In the genomic region with DNA sequence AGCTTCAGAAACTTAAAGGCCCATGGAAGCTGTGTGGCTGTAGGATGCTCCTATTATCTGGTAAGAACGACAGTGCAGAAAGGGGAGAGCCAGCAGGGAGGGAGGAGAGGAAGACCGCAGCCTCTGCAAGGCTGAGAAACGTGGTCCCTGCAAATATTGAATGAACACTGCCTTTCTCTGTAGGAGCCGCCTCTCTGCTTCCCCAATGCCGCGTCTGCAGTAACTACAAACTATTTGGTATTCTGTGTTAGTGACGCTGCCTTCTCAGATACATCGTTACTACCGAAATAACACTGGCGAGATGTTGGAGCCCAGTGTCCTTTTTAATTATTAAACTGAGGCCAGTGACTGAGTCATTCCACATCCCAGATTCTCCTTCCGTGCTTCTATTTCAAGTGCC, we compare ENCODE assay signal across 13 mouse cellular contexts.
DNase-seq lines count a peak whose midpoint lies in the region; ATAC-seq lines count a peak whose summit lies in the region.
"Had no signal": no experiment of that assay in that cellular context is flagged by ENCODE, and none has a peak within 500 bp of the region (broad histone marks: within the 10 kb centered on the region; RNA-seq: fewer than 3 reads in every experiment).

No protein-coding gene starts in this region.

- H3K4me1 ChIP-seq in embryonic facial prominence, embryonic 13.5 days, result peaks cover 8% of the 10 kb centered on the region
- H3K4me1 ChIP-seq in embryonic facial prominence, embryonic 10.5 days, result peaks cover 12% of the 10 kb centered on the region
- peaks cover 11% of the 10 kb centered on the region for H3K4me1 ChIP-seq in hindbrain, embryonic 13.5 days (replicated peaks)
- H3K4me1 ChIP-seq in hindbrain, embryonic 10.5 days (replicated peaks), result peaks cover 13% of the 10 kb centered on the region; the same call in 1 of the 2 replicates
- peaks cover 4% of the 10 kb centered on the region; the same call in 1 of the 2 replicates for H3K4me1 ChIP-seq in lung, embryonic 16.5 days (replicated peaks; ENCODE audit: control insufficient read depth, insufficient read depth, low read length)
- H3K4me1 ChIP-seq in midbrain, embryonic 16.5 days (ENCODE audit: control insufficient read depth, insufficient read depth, low read length), result no peaks in the 10 kb centered on the region

- DNase-seq in embryonic facial prominence, embryonic 10.5 days (ENCODE audit: low spot score), result no peak
- no peak for DNase-seq in hindbrain, embryonic 10.5 days (ENCODE audit: low spot score)
- DNase-seq in lung, postnatal 36 days, result no peak
- DNase-seq in liver, result no peak
- DNase-seq: adrenal gland, postnatal 10 days; cerebellum, postnatal 36 days; kidney, postnatal 10 days; layer of hippocampus, postnatal 36 days; thymus, adult 2 months had no signal

- H3K9me3 ChIP-seq in embryonic facial prominence, embryonic 13.5 days, result no peaks in the 10 kb centered on the region
- H3K9me3 ChIP-seq in embryonic facial prominence, embryonic 10.5 days, result no peaks in the 10 kb centered on the region
- no peaks in the 10 kb centered on the region for H3K9me3 ChIP-seq in hindbrain, embryonic 13.5 days
- no peaks in the 10 kb centered on the region for H3K9me3 ChIP-seq in hindbrain, embryonic 10.5 days
- H3K9me3 ChIP-seq in lung, embryonic 16.5 days (ENCODE audit: control insufficient read depth, low read length), result no peaks in the 10 kb centered on the region
- H3K9me3 ChIP-seq in midbrain, embryonic 16.5 days (replicated peaks; ENCODE audit: control insufficient read depth, low read length, poor library complexity, severe bottlenecking), result no peaks in the 10 kb centered on the region

- peak overlapping the region; percentile 81; the same call in 1 of the 2 replicates for H3K4me2 ChIP-seq in embryonic facial prominence, embryonic 13.5 days
- peak overlapping the region; percentile 76 for H3K4me2 ChIP-seq in hindbrain, embryonic 13.5 days
- peak overlapping the region; percentile 72 for H3K4me2 ChIP-seq in lung, embryonic 16.5 days (ENCODE audit: low read depth, low read length)
- peak overlapping the region; percentile 71 for H3K4me2 ChIP-seq in midbrain, embryonic 16.5 days (ENCODE audit: low read length)

- no peak overlapping the region for H3K9ac ChIP-seq in embryonic facial prominence, embryonic 13.5 days
- no peak overlapping the region for H3K9ac ChIP-seq in hindbrain, embryonic 13.5 days
- H3K9ac ChIP-seq in lung, embryonic 16.5 days (ENCODE audit: low read length), result peak overlapping the region; percentile 44; the same call in 1 of the 2 replicates
- H3K9ac ChIP-seq in midbrain, embryonic 16.5 days (ENCODE audit: low read depth, low read length), result no peak overlapping the region

- H3K27ac ChIP-seq in embryonic facial prominence, embryonic 13.5 days, result no peak overlapping the region
- H3K27ac ChIP-seq in embryonic facial prominence, embryonic 10.5 days (replicated peaks), result no peak overlapping the region
- H3K27ac ChIP-seq in hindbrain, embryonic 13.5 days, result no peak overlapping the region
- no peak overlapping the region for H3K27ac ChIP-seq in hindbrain, embryonic 10.5 days
- no peak overlapping the region for H3K27ac ChIP-seq in lung, embryonic 16.5 days (ENCODE audit: low read length)
- no peak overlapping the region for H3K27ac ChIP-seq in midbrain, embryonic 16.5 days (ENCODE audit: low read length)

- H3K27me3 ChIP-seq in embryonic facial prominence, embryonic 13.5 days, result peaks cover 51% of the 10 kb centered on the region
- H3K27me3 ChIP-seq in embryonic facial prominence, embryonic 10.5 days (replicated peaks; ENCODE audit: low read depth, poor library complexity, severe bottlenecking), result peaks cover 51% of the 10 kb centered on the region
- H3K27me3 ChIP-seq in hindbrain, embryonic 13.5 days, result peaks cover 21% of the 10 kb centered on the region
- peaks cover 40% of the 10 kb centered on the region for H3K27me3 ChIP-seq in hindbrain, embryonic 10.5 days (ENCODE audit: insufficient read depth, poor library complexity, severe bottlenecking)
- peaks cover 19% of the 10 kb centered on the region for H3K27me3 ChIP-seq in lung, embryonic 16.5 days (ENCODE audit: control insufficient read depth, insufficient read depth, low read depth, low read length)
- no peaks in the 10 kb centered on the region; the same call in 1 of the 2 replicates for H3K27me3 ChIP-seq in midbrain, embryonic 16.5 days (ENCODE audit: control insufficient read depth, insufficient read depth, low read depth, low read length)

- ATAC-seq in embryonic facial prominence, embryonic 13.5 days (ENCODE audit: insufficient number of reproducible peaks, insufficient read depth, low FRiP score, low TSS enrichment, low read depth), result no peak
- no peak for ATAC-seq in hindbrain, embryonic 13.5 days (ENCODE audit: low FRiP score)
- no peak for ATAC-seq in lung, embryonic 16.5 days (ENCODE audit: low read depth)
- ATAC-seq in midbrain, embryonic 16.5 days, result no peak

- WGBS in embryonic facial prominence, embryonic 13.5 days, result 70% methylated on average over 11 of the region's 11 CpGs
- 73% methylated on average over 11 of the region's 11 CpGs for WGBS in embryonic facial prominence, embryonic 10.5 days
- WGBS in hindbrain, embryonic 13.5 days, result 61% methylated on average over 11 of the region's 11 CpGs
- 73% methylated on average over 11 of the region's 11 CpGs for WGBS in hindbrain, embryonic 10.5 days
- 41% methylated on average over 11 of the region's 11 CpGs for WGBS in lung, embryonic 16.5 days
- 44% methylated on average over 11 of the region's 11 CpGs for WGBS in midbrain, embryonic 16.5 days

- H3K36me3 ChIP-seq in embryonic facial prominence, embryonic 13.5 days, result no peaks in the 10 kb centered on the region
- no peaks in the 10 kb centered on the region for H3K36me3 ChIP-seq in embryonic facial prominence, embryonic 10.5 days (replicated peaks)
- no peaks in the 10 kb centered on the region for H3K36me3 ChIP-seq in hindbrain, embryonic 13.5 days
- no peaks in the 10 kb centered on the region for H3K36me3 ChIP-seq in hindbrain, embryonic 10.5 days
- H3K36me3 ChIP-seq in lung, embryonic 16.5 days (ENCODE audit: control insufficient read depth, insufficient read depth, low read length), result no peaks in the 10 kb centered on the region
- H3K36me3 ChIP-seq in midbrain, embryonic 16.5 days (ENCODE audit: control insufficient read depth, insufficient read depth, low read length), result no peaks in the 10 kb centered on the region

- H3K4me3 ChIP-seq in embryonic facial prominence, embryonic 13.5 days, result no peak overlapping the region
- no peak overlapping the region for H3K4me3 ChIP-seq in embryonic facial prominence, embryonic 10.5 days
- peak overlapping the region; percentile 17 for H3K4me3 ChIP-seq in hindbrain, embryonic 13.5 days
- no peak overlapping the region for H3K4me3 ChIP-seq in hindbrain, embryonic 10.5 days
- H3K4me3 ChIP-seq in lung, embryonic 16.5 days (ENCODE audit: low read length), result peak overlapping the region; percentile 36
- H3K4me3 ChIP-seq in midbrain, embryonic 16.5 days (ENCODE audit: low read depth, low read length), result peak overlapping the region; percentile 16

Comparison
In these comparisons a context has a peak if more than half of its experiments do, and no peak if none do; other contexts are left out.
1. H3K4me3 ChIP-seq: peak in hindbrain, embryonic 13.5 days (single experiment), lung, embryonic 16.5 days (single experiment) and midbrain, embryonic 16.5 days (single experiment); none in embryonic facial prominence, embryonic 13.5 days (single experiment), embryonic facial prominence, embryonic 10.5 days (single experiment) and hindbrain, embryonic 10.5 days (single experiment).
2. Peak in every context shown above with its lines, with median percentiles within 50 percentile points of each other: H3K4me2 ChIP-seq.